Mouse (Mus musculus): ENCODE measurements around the gene Ccl6.

DNA sequence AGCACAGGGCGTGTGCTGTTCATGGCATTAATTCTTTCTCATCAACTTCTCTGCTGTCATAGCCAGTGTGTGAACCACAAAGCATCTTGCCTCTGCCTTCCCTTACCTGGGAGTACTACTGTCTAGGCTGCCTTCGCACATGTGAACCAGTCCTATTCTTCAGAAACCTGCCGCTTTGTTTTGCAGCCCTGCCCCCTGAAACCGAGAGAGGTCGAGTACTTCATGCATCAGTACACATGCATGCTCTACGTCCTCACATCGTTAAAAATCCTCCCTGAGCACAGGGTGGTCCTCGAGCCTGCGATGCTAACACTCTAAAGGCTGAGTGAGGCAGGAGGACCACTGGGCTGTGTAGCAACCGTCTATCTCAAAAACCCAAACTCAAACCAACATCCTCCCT lies 35.8 kb downstream of the Ccl6 start:
- TF ChIP-seq CTCF (IDR thresholded peaks at IDR 0.05; ENCODE audit: low read depth, low read length) = no peak
- no peak for TF ChIP-seq POLR2A (IDR thresholded peaks at IDR 0.05; ENCODE audit: extremely low read depth, insufficient read depth, low read length)
